Mouse (Mus musculus) urinary bladder, postnatal 25 days (tissue): Measurements from ENCODE around the gene Vwa5b2.
A peak's percentile ranks its signal among the peaks of the same experiment; 100 is the strongest.

Experiments
- DNase-seq: peaks from one replicate; pipeline ENCODE4 v3.0.0; 2022; ENCODE audit warnings: low spot score

Vwa5b2 gene

DNA sequence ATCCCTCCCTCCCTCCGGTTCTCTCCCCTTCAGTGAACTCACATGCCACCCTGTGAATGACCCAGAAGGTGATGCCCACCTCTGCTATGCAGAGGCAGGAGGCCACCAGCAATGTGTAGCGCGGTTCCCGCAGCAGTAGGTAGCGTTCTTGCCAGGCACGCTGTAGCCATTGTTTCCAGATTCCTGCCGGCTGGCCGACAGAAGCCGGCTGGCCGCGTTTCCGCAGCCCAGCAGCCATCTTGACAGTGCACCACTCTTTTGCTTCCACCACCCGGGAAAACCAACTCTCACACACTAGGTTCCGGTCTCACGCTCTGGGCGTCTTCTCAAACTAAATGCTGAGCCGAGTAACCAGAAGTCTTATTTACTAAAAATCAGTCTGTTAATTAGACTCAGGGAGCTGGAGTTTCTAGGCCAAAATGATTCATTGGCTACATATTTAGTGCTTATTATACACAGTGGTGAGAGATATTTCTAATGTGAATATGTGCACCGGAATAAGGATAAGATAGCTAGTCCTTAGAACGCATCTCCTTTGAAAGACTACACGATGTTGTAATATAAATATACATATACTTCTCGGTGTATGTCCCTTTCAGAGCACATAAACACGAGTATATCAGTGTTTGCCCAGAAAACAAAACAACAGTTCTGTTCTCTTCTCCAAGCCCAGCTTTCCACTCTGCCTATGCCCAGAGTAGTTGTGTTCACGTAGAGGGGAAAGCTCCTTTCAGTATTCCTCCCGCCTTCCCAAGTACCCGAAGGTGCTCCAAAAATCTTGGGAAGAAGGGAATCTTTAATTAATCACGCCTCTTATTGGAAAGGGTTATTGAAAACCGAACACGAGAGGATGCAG lies 21.5 kb downstream of the Vwa5b2 start:
- peak; percentile 69 for DNase-seq

DNA sequence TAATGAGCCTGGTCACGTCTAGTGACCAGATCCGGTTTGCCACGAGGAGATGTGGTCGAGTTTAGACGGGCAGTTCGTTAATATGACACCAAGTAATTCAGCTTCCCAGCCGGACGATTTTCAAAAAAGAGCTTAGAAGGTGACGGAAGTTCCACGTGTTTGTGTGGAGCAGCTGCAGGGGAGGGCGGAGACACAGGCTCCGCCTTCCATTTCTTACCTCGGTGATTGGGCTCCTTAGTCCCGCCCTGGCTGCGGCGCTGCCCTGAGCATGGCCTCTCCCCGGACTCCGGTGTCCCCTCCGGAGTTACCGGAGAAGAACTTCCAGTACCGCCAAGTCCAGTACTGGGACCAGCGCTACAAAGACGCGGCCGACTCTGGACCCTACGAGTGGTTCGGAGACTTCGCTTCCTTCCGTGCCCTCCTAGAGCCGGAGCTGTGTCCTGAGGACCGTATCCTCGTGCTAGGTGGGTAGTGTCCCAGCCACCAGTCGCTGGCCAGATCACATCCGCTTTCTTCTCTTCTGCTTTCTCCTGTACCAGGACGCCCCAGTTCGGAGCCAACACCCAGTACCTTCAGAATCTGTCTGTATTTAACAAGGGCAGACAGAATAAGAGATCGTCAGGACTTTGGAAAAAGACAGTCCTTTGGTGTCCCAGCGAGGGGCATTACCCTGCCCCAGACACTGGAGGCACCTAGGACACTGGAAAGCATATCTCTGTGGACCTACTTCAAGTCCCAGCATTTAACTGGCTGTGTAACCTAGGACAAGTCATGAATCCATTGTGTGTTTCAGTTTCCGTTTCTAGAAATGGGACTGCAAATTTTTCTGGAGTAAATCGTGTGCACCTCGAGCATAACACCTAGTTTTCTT lies 22.3 kb downstream of the Vwa5b2 start, which contains the start of the genes Eef1akmt4, Gm49333 and Alg3:
Gene Eef1akmt4, plus strand, starts transcription at position 237 of the 871 bp plus-strand sequence.
Gene Gm49333, plus strand, starts transcription at position 254 of the 871 bp plus-strand sequence.
Gene Alg3, minus strand, starts transcription at position 379 of the 871 bp plus-strand sequence.
- DNase-seq: peak; percentile 72

DNA sequence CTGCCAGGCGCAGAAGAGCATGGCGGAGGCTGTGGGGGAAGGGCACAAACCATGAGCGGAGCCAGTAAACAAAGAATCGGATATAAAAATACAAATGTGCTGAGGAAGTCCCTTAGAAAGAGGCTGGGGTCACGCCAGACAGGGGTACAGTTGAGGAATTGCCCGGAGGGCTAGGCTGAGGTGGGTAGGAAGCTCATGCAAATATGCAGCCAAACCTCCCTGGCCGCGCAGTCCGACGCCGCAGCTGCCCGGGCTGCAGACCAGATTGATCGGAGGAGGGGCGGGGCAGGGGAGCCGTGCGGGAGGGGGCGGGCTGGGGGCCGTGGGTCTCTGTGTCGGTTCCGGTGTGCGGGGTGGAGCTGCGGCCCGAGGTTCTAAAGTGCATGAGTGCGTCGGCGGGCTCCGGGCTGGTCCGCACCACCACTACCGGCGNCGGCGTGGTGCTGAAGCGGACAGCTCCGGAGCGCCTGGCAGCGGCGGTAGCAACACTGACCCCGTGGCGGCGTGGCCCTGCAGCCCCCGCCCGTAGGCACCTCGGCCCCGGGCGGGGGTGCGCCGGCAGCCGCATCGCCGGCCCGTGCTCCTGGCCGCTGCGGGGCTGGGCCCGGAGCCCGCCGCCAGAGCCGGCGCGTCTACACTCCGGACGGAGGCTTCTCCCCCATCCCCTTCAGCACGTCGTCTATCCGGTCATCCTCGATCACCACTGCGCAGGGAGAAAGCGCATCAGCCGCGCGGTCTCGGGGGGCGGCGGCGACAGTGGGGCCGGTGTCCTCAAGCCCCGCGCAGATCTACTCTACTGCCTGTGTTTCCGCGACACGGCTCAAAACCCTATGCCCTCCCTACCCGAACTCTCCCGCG lies 30.5 kb downstream of the Vwa5b2 start:
- no peak for DNase-seq

DNA sequence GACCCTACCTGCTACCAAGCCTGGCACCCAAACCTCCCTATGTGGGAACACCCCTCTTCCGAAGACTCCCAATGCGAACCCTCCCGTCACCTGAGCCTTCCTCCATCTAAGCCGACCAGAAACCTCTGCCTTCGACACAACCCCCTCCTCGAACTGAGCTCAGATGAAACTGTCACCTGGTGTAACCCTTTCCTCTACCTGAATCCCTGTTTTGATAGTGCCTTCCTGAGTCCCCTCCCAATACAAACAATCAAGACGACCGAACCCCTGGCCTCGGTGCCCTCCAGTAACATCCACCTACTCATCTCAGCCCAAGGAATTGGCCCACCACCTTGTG lies 31.1 kb downstream of the Vwa5b2 start:
- DNase-seq: no peak

DNA sequence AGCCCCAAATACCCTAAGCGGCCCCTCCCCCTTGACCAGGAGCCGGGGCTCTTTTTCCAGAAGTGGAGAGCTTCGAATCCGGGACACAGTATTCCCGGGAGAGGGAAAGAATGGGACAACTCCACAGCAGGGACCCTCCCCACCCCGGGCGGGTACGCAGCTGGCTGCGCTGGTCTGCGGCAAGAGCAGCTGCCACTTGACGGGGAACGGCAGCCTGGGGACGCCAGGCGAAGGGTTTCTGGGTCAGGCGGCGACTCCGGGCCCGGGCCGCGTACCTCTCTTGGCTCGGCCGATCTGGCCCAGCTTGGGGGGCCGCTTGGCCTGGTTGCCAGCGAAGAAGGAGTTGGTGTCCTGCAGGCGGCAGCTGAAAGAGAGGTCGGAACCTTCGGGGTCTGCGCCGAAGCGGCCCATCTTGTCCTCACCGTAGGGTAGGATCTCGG lies 31.5 kb downstream of the Vwa5b2 start:
- no peak for DNase-seq

DNA sequence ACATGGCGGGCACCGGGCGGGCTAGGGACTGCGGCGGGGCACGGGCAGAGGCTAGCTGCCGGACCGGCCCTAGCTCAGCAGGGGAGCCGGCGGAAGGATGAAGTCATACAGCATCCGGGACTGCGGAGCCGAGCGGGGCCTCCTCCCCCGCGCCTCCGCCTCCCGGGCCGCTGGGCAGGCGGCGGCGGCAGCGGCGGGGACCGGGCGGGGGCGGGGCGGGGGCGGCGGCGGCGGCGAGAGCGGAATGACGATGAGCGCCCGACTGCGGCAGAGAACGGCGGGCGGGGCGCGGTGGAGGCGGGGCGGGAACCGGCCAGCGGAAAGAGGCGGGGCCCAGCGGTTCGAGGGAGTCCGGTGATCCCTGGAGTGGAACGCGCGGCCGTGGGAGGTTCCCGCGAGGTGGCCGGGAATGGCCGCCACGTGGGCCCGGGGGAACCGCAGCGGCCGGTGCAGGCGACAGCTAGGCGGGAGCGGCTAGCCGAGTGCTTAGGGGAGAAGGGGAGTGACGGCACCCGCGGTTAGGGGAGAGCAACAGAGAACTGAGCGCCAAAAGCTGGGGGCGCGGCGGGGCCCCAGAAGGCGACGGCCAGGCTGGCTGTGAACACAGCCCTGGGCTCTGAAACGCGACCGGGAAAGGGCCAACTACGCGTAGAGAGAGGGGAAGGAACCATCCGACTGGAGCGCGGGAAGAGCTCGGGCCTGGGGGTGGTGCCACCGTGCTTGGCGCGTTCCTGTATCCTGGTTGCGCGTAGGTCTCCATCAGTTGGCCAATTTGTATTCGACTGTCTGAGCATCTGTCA lies 32.1 kb downstream of the Vwa5b2 start, which contains the start of gene Camk2n2:
Gene Camk2n2, minus strand, starts transcription at position 97 of the 800 bp plus-strand sequence.
- DNase-seq: peak; percentile 59

DNA sequence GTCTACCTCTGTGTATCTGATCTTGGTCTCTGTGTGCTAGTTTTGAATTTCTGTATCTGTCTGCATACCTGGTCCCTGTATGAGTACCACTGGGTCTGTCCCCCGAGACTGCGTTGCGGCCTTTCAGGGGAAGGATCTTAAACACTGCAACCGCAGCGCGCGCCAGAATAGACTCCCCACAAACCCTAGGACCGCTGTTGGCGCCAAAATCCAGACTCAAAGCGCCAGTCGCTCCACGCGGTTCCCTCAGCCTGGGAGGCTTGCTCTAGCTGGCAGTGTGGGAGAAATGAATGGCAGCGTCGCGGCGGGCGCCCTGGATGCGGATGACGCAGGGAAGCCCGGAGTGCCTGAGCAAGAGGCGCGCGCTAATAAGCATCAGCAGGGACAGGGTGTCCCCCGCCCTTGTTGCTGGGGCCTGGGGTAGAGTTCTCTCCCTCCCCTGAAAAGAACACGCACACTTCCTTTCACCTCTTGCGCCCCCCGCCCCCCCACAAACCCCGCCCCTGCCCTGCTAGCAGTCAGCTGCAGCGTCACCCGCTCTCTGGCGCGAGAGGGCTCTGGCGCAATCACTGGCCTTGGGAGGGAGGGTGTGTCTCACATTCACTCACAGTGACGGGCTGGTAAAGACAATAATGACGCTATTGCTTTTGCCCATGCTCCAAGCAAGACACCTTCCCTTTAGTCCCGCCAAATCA lies 32.9 kb downstream of the Vwa5b2 start:
- DNase-seq: peak; percentile 58

DNA sequence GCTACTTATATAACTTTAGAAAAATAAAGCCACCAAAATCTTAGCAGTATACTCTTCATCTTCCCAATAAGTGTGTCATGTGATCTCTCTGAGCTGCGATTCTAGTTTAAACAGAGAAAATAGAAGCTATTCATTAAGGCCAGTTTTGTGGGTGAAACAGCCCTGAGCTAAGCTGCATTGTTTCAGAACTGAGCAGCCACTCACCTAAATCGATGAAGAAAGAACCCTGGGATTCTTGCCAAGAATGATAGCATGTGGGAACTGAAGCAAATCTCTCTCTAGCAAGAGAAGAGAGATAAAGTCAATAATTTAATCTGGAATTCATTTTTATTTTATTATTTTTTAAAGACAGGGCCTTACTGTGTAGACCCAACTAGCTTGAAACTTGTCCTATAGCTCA lies 33.9 kb downstream of the Vwa5b2 start:
- DNase-seq: no peak

DNA sequence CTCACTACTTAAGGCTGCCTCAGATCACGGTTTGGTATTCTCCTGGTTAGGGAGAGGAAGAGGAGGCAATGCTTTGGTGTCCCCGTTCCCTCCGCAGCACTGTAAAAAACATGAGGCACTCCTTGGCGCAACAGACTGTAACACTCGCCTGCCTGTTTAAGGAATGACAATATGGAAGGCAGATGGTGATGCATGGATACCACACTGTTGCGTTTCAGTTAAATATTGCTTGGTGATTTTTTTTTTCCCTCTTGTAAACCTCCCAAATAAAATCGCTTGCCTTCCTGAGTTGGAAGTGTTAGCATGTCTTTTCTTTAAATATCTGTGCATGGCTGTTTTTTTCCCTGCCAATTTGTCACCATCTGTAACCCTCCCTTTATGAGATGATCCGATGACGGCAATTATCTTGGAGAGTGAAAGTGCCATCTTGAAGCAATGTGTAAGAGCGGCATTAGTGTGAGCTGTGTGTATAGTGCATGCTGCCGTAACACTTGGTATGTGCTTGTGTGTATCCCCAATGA lies 39.7 kb downstream of the Vwa5b2 start:
- DNase-seq: no peak

DNA sequence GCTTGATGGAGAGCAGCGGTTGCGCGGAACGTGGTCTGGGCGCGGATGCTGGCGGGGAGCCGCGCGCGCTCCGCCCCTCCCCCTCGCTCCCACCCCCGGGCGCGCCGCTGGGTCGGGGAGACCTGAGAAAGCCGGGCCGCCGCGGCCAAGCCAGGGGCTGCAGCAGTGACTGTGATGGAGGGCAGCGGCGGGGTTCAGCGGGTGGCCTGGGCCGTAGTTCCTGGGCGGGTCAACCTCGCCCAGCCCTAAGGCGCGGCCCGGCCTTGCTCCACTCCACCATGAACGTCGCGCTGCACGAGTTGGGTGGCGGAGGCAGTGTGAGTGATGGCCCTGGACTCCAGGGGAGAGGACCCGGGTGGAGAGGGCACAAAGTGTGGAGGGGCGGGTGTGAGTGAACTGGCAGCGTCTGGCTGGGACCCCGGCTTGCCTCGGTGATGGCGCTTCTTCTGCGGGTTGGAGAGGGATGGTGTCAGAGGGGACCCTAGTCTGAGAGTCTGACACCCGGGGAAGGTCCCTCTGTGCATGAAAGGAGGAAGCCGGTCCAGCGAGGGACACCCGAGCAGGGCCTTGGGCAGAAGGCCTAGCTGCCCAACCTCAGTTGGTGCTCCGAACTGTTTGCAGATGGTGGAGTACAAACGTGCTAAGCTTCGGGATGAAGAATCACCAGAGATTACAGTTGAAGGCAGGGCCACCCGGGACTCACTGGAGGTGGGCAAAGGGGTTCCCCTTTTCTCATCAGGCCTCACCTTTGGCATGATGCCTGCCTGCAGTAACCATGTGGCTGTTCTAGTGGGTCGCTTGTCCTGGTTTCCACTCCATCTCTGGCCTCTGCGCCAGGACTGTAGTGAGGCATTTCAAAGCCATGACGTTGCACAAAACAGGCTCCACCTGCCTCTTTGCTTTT lies 40.7 kb downstream of the Vwa5b2 start, which contains the start of gene Ece2:
Gene Ece2, plus strand, starts transcription at position 98 of the 904 bp plus-strand sequence.
- DNase-seq: no peak

DNA sequence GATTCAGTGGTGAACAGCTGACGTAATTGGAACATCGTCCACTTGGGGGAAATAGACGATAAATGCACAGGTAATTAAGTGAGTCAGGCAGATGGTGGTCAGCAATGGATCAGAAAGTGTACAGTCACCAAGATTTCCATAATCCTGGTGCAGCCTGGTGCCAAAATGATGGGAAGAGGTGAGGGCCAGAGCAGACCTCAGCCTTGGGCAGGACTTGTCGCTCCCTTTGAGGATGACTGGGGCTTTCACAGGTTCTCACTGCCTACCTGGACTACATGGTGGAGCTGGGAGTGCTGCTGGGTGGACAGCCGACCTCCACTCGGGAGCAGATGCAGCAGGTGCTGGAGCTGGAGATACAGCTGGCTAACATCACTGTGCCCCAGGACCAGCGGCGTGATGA lies 48.1 kb downstream of the Vwa5b2 start:
- DNase-seq: no peak

DNA sequence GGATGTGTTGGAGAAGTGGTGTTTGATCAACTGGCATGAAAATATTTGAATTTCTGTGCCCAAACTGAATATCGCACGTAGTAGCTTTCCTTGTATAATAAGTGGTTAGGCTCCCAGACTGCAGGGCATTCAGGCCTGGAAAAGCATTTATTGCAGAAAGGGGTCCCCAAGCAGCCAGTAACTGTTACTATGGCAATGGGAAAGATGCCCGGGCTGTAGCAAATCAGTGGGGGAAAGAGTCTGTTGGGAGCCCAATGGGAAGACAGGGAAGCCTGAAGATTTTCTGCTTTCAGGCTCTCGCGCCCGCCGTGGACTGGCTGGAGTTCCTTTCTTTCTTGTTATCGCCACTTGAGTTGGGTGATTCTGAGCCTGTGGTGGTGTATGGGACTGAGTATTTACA lies 49.1 kb downstream of the Vwa5b2 start:
- no peak for DNase-seq

DNA sequence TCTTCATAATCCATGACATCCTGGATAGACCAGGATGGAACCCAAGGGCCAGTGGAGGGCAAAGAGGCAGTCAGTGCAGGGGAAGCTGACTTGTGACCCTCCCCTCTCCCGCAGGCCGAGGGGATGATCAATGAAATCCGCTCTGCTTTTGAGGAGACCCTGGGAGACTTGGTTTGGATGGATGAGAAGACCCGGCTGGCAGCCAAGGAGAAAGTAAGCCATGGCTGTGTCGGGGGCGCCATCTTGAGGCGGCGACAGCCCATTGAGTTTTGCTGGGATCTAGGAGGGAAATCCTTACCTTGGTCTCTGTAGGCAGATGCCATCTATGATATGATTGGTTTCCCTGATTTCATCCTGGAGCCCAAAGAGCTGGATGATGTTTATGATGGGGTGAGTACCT lies 52.9 kb downstream of the Vwa5b2 start:
- DNase-seq: peak; percentile 67

DNA sequence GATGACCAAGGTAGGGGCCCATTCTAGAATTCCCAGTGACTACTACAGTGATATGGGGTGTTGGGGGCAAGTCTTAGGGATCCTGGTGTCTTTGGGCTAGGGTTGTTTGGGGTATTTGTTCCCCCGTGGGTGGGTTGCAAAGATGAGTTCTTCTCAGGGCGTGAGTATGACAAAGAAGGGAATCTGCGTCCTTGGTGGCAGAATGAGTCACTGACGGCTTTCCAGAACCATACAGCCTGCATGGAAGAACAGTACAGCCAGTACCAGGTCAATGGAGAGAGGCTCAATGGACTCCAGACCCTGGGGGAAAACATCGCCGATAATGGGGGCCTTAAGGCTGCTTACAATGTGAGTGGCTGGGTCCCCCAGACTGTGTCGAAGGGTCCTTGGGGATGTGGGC lies 54.6 kb downstream of the Vwa5b2 start:
- no peak for DNase-seq

DNA sequence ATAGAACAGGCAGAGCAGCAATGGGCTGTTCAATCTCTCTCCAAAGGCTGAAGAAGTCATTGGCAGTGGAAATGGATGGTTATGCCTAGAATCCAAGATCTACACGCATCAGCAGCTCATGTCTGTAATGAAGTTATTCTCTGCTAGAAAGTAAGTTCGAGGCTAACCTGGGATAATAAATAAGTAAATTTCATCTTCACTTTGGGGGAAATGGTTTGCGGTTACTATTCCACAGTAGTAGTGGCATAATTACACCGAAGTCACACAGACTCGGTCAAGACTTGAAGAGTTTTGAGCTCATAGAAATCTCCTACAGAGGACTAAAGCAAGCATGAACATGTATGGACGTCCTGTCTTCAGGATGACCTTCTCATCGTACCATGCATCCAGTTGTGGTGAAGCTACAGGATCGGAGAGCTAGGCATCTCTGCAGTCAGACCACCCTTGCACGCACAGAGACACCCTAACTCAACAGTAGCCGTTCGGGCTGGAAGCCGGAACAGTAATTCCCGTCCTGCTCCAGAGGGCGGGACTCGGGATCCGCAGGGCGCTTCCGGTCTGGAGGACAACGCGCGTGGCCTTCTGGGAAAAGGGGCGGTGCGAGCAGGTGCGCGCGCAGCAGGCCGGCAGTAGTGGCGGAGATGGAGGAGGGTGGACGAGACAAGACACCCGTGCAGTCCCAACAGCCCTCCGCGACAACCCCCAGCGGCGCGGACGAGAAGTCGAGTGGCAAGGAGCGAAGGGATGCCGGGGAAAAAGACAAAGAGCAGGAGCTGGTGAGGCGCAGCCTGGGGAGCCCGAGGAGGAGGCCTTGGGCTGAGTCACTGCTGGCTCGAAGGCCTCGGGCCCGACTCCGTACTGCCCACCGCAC lies 62.0 kb downstream of the Vwa5b2 start, which contains the start of gene Psmd2:
Gene Psmd2, plus strand, starts transcription at position 577 of the 871 bp plus-strand sequence.
- peak; percentile 99 for DNase-seq

DNA sequence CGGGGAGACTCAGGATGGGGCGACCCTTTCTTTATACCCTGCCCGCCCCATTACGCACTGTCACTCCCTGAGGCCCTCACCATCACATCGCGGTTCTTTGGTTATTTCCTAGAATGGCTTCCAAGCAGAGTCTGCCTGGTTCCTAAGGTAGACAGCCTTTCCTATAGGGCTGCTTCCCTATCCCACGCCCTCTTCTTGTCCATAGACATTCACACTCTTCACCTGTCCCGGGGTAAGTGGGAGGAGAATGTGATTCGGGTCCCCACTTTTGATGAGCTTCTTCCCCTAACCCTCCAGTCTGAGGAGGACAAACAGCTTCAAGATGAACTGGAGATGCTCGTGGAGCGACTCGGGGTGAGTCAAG lies 62.7 kb downstream of the Vwa5b2 start:
- DNase-seq: no peak

DNA sequence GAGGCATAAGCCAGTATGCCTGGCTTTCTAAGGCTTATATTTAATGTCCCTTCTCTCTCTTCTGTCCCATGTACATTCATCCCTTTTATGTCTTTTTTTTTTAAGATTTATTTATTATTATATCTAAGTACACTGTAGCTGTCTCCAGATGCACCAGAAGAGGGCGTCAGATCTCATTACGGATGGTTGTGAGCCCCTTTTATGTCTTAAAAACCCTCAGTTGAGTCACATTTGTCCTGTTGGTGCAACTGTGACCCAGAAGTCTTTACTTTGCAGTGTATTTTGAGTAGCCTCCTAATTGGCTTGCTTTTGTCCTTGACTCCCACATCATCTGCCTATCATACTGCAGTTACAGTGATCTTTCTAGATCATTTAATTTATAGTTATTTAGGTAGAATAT lies 64.0 kb downstream of the Vwa5b2 start:
- no peak for DNase-seq
